Mouse (Mus musculus) liver, embryonic 14.5 days (tissue): ENCODE data around the gene Gjc1.

ENCODE experiments used
- CTCF ChIP-seq: IDR thresholded peaks from 2 replicates; pipeline ENCODE4 v1.5.1; 2016; ENCODE audit warnings: antibody characterized with exemption, low read depth, control low read depth
- EP300 ChIP-seq: IDR thresholded peaks from 2 replicates; pipeline ENCODE4 v1.6.1; 2016; ENCODE audit warnings: antibody characterized with exemption, low read depth

- peak; percentile 71 for TF ChIP-seq CTCF
- TF ChIP-seq EP300, result no peak
Measured at GRCm38 (mm10) chr11:102851883-102852282, 32.4 kb upstream of the Gjc1 start.
